Mouse (Mus musculus): Measurements from ENCODE around the gene Cd2ap.

GRCm38 (mm10) chr17:42857506-42857905 is 19.0 kb downstream of the Cd2ap start:
- TF ChIP-seq POLR2AphosphoS2 (IDR thresholded peaks at IDR 0.05; ENCODE audit: low read depth, low read length) (no peak), MAX (IDR thresholded peaks at IDR 0.05; ENCODE audit: low read length) (no peak), ZC3H11A (IDR thresholded peaks at IDR 0.05; ENCODE audit: low read depth, low read length) (no peak), MAZ (IDR thresholded peaks at IDR 0.05; ENCODE audit: low read depth, low read length) (no peak), E2F4 (IDR thresholded peaks at IDR 0.05; ENCODE audit: insufficient replicate concordance, low read depth, low read length) (no peak), CTCF (conservative IDR thresholded peaks at IDR 0.05 in 1 of 2, IDR thresholded peaks at IDR 0.05 in 1 of 2; ENCODE audit: low read depth in 2 of 2, low read length in 2 of 2) (no peak), SMC3 (IDR thresholded peaks at IDR 0.05; ENCODE audit: low read depth, low read length) (no peak), MYC (IDR thresholded peaks at IDR 0.05; ENCODE audit: low read depth, low read length) (no peak), POLR2A (IDR thresholded peaks at IDR 0.05; ENCODE audit: low read depth, low read length) (no peak), CHD2 (IDR thresholded peaks at IDR 0.05; ENCODE audit: low read length) (no peak), USF2 (conservative IDR thresholded peaks at IDR 0.05; ENCODE audit: low read depth, low read length) (no peak), EP300 (IDR thresholded peaks at IDR 0.05; ENCODE audit: low read length) (no peak), ZMIZ1 (IDR thresholded peaks at IDR 0.05; ENCODE audit: low read depth, low read length) (no peak), ZNF384 (IDR thresholded peaks at IDR 0.05; ENCODE audit: low read depth, low read length) (no peak)
